Mouse (Mus musculus): Measurements from ENCODE around the gene Serpinb6a. TPM values are rescaled to one million over a fixed set of nuclear protein-coding genes. Genes with fewer than 3 reads are reported as not detected.
"Not testable (repeated sequence)": the region's sequence is repeated elsewhere in the genome, so short reads cannot be mapped to it uniquely, and the experiment has no call there.

Serpinb6a gene
- total RNA-seq, 1 experiment from 2014 or later, result 214 TPM

DNA sequence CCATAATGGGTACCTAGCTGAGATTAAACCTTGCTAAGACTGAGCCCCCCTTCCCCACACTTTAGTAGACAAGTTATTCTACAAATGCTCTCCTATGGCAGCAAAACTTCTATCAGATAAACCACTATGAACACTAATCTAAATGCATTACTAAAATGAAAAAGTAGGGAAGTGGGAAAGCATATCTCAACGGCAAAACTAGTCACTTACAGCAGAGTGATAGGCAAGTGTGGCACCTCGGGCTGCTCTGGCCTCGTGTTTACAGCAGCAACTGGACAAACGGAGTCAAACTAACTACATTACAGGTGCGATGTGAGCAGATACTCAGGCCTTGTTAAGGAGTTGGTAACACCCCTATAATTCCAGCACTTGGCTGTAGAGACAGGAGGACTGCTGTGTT is 13.0 kb downstream of the Serpinb6a start:
- no peak for DNase-seq

DNA sequence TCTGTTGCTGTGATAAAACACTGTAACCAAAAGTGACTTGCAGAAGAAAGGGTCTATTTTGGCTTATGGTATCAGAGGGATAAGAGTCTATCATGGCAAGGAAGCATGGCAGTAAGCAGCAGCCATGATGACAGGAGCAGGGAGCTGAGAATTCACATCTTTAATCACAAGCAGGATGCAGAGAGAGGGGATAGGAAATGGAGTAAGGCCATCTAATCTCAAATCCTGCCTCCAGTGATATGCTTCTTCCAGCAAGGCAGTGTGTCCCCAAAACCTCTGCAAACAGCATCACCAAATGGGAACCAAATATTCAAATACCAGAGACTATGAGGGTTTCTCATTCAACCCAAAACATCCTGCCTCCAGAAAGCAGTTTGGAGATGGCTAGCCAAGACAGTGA is 36.0 kb downstream of the Serpinb6a start:
- no peak for DNase-seq

DNA sequence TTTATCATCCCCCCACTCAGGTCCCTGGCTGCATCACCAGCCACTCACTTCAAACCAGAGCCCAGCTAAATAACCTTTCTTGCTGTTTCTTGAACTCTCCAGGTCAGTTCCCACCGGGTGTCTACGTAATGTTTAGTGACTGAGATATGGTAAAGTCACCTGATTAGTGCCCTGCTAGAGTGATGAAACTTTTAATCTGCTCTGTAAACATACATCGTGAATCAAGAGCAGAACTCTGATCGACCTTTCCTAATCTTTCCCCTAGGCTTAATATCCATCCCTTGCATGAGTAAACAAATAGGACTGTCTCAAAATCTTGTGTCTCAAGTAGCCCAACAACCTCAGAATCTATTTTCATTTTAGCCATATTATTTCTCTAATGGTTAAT is 36.6 kb downstream of the Serpinb6a start:
- no peak for DNase-seq

DNA sequence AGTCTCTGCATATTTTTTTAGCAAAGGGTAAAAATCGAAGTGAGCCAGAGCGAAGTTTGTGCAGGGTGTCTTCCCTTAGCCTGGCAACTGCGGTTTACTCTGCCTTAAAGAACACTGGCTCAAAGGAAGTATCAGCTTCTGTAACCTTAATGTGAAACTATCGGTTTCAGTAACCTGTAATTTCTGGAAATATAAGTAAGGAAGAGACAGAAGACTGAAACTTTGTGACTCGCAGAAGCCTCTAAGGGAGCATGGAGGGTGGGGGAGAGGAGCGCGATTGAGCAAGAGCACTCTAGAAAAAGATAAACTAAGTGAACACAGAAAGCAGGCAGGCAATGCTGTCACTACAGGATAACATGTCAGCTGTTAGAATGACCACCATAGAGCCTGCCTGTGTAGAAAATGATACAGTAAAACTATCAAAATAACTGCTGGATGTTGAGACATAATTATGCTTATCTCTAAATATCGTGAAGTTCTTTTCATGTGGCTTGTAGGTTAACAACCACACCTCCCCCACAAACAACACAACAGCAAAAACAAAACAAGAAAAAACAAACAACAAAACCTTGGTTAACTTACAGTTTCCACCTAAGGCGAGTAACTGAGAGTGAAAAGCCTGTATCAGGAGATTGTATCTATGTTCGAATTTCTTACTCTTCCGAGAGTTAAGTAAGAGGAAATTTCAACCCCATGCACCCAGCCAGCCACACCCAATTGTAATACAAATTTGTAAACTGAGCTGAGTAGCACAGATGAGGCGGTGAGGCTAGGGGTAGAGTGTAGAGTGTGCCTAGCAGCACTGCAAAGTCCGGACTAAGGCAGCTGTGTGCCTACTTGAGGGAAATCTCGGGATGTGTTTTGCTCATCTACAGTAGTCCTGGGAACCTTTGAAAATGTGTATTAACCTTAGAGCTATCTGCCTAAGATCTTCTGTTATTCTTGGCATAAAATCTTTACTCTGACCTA is 37.3 kb downstream of the Serpinb6a start:
- peak; percentile 53 for DNase-seq

DNA sequence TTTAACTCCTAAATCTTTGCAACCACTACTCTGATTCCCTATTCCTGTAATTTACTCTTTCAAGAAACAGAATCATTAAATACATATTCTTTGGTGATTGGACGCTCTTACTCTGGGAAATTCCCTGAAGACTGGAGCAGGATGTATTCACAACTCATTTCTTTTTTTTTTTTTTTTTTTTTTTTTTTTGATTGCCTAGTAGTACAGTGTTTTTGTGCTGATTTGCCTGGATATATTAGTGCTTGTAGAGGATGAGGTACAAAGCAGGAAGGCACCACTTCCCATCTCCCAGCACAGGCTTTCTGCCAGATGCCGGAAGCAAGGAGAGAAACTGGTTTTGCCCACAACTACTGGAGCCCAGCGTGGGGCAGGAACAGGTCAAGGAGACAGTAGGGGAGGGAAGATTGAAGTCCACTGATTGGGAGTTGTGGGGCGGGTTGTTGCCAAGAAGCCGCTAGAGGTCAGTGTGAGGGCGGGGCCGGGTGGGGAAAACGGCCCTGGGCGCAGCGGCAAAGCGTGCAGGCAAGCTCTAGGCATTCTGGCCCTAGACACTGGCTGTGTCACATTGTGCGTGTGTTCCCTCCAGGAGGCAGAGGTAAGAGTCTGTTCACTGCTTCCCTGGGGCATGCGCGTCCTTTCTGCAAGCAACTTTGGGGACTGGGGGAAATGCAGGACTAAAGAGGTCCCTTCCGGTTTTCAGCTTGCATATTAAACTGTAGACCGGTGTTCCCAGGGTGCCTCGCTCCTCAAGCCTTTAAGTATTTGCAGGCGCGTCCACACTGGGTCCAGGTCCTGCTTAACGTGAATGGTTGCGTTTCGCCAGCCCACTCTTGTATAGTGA is 38.2 kb downstream of the Serpinb6a start, which contains the start of gene Nqo2:
TSS of gene Nqo2 (plus strand) at position 482 of the 841 bp plus-strand sequence.
- peak; percentile 88 for DNase-seq

DNA sequence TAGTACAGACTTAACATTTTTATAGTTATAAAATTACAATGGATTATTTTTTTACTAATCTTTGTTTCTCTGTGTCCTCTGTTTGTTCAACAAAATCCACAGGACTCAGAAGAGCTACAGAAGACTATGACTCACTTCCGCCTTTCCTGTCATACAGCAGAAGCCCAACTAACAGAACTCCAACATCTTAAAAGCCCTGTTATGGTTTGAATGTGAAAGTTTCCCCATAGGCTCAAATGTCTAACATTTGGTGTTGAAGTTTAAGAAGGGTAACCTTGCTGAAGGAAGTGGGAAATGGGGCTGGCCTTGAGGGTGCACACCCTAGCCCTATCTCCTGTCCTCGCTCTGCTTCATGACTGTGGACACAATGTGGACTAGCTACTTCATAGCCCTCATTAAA is 42.8 kb downstream of the Serpinb6a start:
- DNase-seq, result no peak

DNA sequence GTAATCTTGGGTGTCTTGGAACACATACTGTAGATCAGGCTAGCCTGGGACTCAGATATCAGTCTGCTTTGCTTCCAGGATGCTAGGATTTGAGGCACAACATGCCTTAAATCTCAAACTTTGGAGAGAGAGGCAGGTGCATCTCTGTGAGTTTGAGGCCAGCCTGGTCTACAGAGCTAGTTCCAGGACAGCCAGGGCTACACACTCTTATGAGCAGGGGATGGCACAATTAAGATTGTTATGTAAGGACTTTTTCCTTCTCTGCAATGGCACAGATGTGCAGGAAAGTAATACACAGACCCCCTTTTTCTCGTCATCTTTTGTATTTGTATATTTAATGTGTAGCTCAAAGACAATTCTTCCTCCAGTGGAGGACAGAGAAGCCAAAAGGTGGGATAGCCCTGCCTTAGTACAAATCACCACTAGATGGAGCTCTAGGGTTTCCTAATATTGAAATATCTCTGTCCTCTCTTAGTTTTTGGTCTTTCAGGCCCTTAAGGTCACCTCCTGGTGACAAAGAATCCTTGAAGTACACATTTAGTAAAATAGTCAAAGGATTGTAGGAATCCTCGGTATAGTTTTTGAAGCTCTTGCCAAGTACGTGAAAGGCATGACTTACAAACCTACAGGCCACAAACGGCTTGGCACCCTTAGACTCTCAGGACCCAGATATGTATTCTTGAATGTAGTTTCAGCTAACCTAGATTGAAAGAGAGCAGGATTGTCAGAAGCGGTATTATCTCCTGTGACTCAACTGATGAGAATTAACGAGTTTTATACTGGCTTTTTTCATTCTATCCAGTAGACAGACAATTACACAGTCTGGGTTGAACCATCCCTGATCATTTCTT is 45.8 kb downstream of the Serpinb6a start:
- DNase-seq, result peak; percentile 33

DNA sequence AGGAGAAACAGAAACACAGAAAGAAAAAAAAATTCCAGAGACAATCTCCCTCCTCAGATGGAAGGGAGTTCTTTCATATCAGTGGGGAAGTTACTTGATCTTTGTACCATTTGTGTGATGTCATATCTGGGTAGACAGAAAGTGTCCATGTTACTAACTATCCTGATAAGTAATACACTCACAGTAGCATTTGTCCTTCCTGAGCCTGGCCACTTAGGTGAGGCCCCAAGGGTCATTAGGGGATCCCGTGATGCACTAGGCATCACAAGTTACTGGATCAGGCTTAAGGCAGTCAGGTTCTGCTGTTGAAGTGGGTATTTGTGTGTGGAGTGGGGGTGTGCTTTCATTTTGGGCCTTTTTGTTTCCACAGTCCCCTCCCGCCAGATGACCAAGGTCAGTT is 49.6 kb downstream of the Serpinb6a start:
- DNase-seq, result no peak

DNA sequence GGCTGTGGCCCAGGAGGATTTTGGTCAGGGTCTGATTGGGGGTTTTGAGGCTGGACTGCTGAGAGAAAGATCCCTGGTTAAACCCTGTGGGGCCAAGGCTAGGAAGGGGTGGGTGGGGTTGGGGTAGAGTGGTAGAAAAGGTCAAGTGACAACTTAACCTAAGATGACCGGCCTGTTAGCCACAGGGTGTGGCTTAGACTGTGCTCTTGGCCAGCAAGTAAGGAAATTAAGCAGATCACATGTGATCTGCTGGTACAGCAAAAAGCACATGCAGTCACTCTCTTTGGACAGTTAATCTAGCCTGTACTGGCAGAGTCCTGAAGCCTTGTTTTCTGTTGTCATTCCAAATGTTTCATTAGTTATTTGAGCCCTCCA is 50.5 kb downstream of the Serpinb6a start:
- DNase-seq, result peak; percentile 23

DNA sequence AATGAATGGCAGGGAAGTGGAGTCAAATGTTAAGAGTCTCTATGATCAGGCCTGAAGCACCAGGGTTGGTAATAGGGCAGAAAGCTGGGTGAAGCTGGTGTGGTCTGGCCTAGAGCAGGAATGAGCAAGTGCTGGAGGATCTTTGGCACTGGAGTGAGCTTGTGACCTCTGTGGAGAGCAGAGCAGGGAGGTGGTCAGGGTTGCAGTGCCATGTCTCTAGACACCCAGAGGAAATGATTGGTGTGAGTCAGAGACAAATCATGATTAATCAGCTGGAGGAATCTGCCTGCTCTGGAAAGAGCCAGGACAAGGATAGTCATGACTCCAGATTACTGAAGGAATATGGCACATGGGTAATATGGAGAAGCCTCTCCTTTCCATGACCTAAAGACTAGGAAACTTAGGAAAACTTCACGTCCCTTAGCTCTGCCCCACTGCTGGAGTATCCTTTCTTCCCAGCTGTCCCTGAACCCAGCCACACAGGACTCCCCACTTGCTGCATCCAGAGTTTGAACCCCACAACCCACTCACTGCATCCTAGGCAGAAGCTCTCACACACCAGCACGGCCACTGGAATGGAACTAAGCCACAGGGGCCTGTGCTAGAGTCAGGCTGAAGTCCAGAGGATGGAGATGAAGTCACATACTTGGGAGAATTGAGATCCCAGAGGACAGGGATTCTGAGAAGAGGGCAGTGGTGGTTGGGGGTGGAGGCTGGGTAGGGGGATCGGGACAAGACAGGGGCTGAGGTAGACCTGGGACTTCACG is 51.1 kb downstream of the Serpinb6a start:
- DNase-seq, result peak; percentile 75

DNA sequence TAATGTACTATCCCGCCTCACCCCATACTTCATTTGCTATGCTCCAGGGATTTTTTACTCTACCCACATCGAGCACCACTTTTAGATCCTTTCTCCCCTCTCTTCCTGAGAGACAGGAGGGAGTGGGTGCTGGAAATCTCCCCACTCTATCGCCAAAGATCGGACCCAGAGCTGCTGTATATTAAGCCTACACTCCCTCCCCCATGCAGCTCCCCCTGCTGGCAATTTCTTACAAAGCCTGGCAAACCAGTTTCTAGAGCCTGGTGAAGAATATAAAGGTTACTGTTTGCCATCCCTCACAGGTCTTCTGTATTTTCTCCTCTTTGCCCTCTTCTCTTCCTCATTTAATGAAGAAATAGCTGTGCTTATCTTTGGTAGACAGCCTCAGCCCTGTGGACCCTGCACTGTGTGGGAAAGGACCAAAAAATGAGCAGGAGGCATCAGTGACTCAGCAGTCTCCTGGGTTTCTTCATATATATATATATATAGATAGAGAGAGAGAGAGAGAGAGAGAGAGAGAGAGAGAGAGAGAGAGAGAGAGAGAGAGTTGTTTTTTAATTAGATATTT is 60.3 kb downstream of the Serpinb6a start:
- DNase-seq, result peak; percentile 78

DNA sequence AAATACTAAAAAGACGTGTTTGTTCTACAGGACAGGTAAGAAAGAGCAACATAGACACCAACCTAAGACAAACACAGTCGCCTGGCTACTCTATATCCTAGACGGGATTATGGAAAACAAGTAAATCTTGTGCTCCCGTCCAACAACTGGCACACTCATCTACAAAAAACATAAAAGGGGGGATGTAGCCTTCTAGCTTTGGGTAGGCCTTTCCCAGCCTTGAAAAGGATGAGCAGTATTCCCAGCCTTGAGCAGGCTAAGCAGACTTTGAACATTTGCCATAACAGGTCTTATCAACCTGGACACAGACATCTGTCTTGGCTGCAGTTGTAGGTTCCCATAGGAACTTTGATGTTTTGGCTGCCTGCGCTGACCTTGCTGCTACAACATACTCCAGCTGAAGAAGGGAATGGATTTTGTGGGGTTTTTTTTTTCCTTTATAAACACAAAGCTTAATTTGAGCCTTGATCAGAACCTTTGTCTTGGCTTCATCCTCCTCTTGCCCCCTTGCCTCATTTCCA is 61.2 kb downstream of the Serpinb6a start:
- DNase-seq, result peak; percentile 51

DNA sequence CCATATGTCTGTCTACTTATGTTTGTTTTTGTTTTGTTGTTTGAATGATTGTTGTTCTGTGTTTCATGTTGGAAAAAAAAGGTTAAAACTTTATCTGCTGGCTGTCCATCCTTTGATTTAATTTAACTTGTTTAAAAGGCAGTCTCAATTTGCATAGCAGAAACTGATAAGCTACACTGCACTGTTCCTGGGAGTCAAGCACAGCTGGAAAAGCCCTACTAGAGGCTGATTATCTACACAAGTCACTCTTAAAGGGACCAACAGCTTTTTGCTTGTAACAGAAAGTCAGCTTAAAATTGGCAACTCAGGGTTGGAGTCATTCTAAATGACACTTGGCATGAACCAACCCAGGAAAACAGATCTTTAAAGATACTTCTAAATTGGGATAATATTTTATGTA is 65.0 kb downstream of the Serpinb6a start:
- not testable (repeated sequence) for DNase-seq

DNA sequence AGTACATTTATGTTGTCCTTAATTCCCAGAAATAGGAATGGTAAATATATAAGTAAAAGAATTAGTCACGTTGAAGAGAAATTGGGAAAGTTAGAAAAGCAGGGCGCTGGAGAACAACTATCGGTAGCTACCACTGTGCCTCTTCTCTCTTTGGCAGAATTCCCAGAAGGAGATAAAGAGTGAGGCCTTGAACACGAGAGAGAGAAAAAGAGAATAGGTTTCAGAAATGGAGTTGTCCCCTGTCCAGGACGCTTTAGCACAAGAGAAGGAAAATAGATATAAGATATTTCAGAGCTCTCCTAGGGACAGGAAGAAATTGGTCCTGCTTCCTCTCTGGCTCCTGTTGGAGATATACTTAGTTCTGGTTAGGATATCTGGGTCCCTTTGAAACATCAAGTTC is 65.4 kb downstream of the Serpinb6a start:
- DNase-seq, result no peak

DNA sequence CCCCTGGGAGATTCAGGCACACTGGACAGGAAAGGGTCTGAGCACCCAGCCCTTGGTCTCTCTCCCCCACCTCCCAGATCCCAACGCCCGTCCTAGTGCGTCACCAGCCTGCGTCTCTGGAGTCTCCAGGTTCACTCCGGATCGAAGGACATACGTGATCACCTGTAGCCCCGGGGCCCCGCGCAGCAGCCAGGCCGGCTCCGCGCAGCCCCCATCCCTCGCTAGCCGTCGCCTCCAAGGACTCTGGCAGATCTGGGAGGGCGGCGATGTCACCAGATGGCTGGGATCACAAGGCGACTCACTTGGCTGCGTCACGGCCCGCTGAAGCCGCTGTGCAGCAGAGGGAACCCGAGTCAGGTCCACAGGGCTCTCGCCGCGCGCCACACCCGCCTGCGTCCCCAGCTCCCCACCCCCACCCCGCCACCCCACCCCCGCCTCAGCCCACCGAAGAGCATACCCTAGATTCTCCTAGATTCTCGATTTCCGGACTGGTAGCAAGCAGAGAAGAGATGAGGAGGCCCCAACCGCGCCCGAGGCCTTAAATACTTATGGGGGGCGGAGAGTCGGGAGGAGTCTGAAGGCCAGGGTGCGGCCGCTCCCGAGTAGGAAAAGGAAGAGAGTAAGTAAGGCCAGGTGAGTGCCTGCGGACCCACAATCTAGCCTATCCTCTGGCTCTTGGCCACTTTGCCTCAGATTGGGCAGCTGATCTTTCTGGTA is 67.0 kb downstream of the Serpinb6a start:
- DNase-seq, result peak; percentile 80

DNA sequence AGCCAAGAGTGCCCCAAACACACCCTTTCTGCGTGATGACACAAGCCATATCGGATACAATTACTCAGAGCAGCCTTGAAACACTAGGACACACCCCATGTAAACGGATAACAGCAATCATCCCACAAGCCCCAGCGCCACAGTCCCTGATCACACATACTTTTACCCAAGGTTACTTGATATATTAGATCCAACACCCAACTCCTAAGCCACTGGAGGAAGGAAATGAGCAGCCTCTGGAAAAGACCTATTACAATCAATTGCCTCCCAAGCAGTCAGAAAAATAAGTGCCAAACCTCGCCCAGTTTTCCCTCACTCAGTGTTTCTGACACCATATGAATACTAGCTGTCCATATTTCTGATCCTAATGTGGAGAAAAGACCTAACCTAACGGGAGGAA is 67.9 kb downstream of the Serpinb6a start:
- peak; percentile 67 for DNase-seq

DNA sequence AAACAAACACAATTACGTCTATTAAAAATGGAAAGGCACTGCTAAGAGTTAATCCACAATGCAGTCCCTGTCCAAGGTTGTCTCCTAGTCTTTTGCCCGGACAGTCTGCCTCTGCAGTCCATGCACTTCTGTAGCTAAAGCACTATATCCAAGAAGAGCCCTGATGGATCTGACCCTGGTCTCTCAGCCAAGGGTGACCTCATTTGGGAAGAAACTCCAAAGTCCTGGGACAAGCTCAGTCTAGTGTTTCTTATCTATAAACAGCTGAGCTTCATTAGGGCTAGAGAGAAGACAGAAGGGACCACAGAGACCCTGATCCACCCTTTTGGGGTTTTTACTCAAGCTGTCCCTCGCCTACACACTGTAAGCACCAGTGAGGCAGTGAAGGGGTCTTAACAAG is 71.7 kb downstream of the Serpinb6a start:
- no peak for DNase-seq

DNA sequence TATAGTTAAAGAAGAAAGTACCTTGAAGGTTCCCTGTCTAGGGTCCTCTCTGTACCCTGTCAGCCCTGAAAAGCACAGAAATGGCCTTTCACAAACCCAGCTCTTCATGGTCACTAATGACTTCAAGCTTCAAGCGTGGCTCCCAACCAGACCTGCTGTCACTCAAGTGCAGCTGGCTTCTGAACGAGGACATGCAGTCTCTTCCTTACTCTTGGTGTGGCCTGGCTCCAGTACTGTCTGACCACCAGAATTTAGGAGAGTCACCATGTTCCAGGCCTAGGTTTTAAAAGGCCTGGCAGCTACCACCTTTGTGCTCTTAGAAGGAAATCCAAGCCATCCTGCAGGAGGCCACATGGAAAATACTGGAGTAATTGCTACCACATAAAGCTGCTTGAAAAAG is 72.3 kb downstream of the Serpinb6a start:
- DNase-seq, result no peak

DNA sequence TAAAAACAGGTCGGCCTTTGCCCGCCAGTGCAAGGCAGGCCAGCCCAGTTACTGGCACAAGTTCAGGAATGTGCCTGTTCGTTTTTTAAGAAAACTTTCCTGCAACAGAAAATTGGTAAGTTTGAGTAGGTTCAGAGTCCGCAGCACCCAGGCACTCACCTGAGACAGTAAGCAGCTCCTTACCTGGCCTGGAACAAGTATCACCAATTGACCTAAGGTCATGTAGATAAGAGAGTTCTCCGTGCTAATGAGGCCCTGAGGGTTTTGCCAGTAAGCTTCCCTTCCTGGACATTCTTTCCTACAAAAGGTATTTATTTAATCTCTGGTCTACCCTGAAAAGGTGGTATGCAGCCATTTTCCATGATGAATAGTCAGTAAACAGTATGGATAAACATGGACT is 80.9 kb downstream of the Serpinb6a start:
- DNase-seq, result no peak

DNA sequence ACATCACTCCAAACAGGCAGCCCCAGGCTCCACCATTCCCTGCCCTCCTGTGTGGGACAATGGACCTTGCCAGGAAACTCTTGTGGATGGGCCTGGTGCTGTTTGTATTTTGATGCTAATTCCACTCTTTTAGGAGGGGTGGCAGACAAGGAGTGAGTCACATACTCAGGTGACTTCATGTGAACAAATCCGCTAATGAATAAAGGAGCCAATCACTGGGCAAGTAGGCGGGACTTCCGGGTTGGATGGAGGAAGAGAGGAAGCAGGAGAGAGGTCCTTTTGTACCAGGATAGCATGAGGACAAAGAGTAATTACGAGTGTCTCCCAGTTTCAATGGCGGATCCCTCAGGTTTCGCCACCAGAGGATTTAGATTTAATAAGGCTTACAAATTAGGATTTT is 81.6 kb downstream of the Serpinb6a start:
- no peak for DNase-seq

Measured in adrenal gland, postnatal 14 days (tissue).